In genomic region chr19:53450624-53451387, GRCm38 (mm10) we compare ENCODE assay signal across 14 mouse cellular contexts.
DNase-seq lines count a peak whose midpoint lies in the region; ATAC-seq lines count a peak whose summit lies in the region.
"Had no signal": no experiment of that assay in that cellular context is flagged by ENCODE, and none has a peak within 500 bp of the region (broad histone marks: within the 10 kb centered on the region; RNA-seq: fewer than 3 reads in every experiment).

No protein-coding gene starts in this region.

- no peak overlapping the region for H3K4me3 ChIP-seq in lung, embryonic 16.5 days (ENCODE audit: low read length)
- H3K4me3 ChIP-seq in forebrain, embryonic 15.5 days, result no peak overlapping the region
- no peak overlapping the region for H3K4me3 ChIP-seq in stomach, embryonic 15.5 days (replicated peaks)
- H3K4me3 ChIP-seq: embryonic facial prominence, embryonic 13.5 days; liver, embryonic 12.5 days; neural tube, embryonic 13.5 days had no signal

- H3K9ac ChIP-seq in lung, embryonic 16.5 days (ENCODE audit: low read length), result no peak overlapping the region
- H3K9ac ChIP-seq in forebrain, embryonic 15.5 days (replicated peaks), result no peak overlapping the region
- H3K9ac ChIP-seq in stomach, embryonic 15.5 days, result no peak overlapping the region
- H3K9ac ChIP-seq: embryonic facial prominence, embryonic 13.5 days; liver, embryonic 12.5 days; neural tube, embryonic 13.5 days had no signal

- WGBS in lung, embryonic 16.5 days, result 55% methylated on average over 15 of the region's 17 CpGs
- 64% methylated on average over 16 of the region's 17 CpGs for WGBS in forebrain, embryonic 15.5 days
- WGBS in stomach, embryonic 15.5 days, result 52% methylated on average over 17 of the region's 17 CpGs

- peaks cover 59% of the 10 kb centered on the region for H3K4me1 ChIP-seq in lung, embryonic 16.5 days (replicated peaks; ENCODE audit: control insufficient read depth, insufficient read depth, low read length)
- H3K4me1 ChIP-seq in forebrain, embryonic 15.5 days, result peaks cover 35% of the 10 kb centered on the region
- H3K4me1 ChIP-seq in stomach, embryonic 15.5 days, result peaks cover 41% of the 10 kb centered on the region; the same call in 1 of the 2 replicates

- DNase-seq in cerebellum, adult 9-11 months, result peak; percentile 37
- no peak for DNase-seq in cerebellum, adult 11-12 months
- DNase-seq in lung, postnatal 36 days, result no peak
- DNase-seq in kidney, adult 18-20 months, result no peak
- DNase-seq in layer of hippocampus, postnatal 10 days (ENCODE audit: low spot score in 2 of 2), result no peak
- DNase-seq: adrenal gland, postnatal 10 days; B cell, adult 2 months had no signal

- H3K9me3 ChIP-seq in lung, embryonic 16.5 days (ENCODE audit: control insufficient read depth, low read length), result no peaks in the 10 kb centered on the region
- no peaks in the 10 kb centered on the region for H3K9me3 ChIP-seq in forebrain, embryonic 15.5 days
- H3K9me3 ChIP-seq in stomach, embryonic 15.5 days, result no peaks in the 10 kb centered on the region
- H3K9me3 ChIP-seq: embryonic facial prominence, embryonic 13.5 days; liver, embryonic 12.5 days; neural tube, embryonic 13.5 days had no signal

- H3K27ac ChIP-seq in lung, embryonic 16.5 days (ENCODE audit: low read length), result peak overlapping the region; percentile 21; the same call in 1 of the 2 replicates
- peak overlapping the region; percentile 42; the same call in 1 of the 2 replicates for H3K27ac ChIP-seq in forebrain, embryonic 15.5 days (replicated peaks)
- H3K27ac ChIP-seq in stomach, embryonic 15.5 days, result peak overlapping the region; percentile 59; the same call in 1 of the 2 replicates
- H3K27ac ChIP-seq: embryonic facial prominence, embryonic 13.5 days; liver, embryonic 12.5 days; neural tube, embryonic 13.5 days had no signal

- H3K4me2 ChIP-seq in lung, embryonic 16.5 days (ENCODE audit: low read depth, low read length), result no peak overlapping the region
- H3K4me2 ChIP-seq in forebrain, embryonic 15.5 days (replicated peaks), result no peak overlapping the region
- H3K4me2 ChIP-seq in stomach, embryonic 15.5 days, result no peak overlapping the region
- H3K4me2 ChIP-seq: embryonic facial prominence, embryonic 13.5 days; liver, embryonic 12.5 days; midbrain, embryonic 11.5 days; neural tube, embryonic 13.5 days had no signal

- H3K27me3 ChIP-seq in lung, embryonic 16.5 days (ENCODE audit: control insufficient read depth, insufficient read depth, low read depth, low read length), result no peaks in the 10 kb centered on the region
- no peaks in the 10 kb centered on the region for H3K27me3 ChIP-seq in forebrain, embryonic 15.5 days
- no peaks in the 10 kb centered on the region for H3K27me3 ChIP-seq in stomach, embryonic 15.5 days (replicated peaks)
- H3K27me3 ChIP-seq: embryonic facial prominence, embryonic 13.5 days had no signal

- peak; percentile 24; the same call in 1 of the 2 replicates for ATAC-seq in lung, embryonic 16.5 days (ENCODE audit: low read depth)
- no peak; the same call in 1 of the 2 replicates for ATAC-seq in forebrain, embryonic 15.5 days (replicated peaks)
- ATAC-seq in stomach, embryonic 15.5 days (ENCODE audit: insufficient read depth, low FRiP score, low read depth), result no peak
- ATAC-seq: liver, embryonic 12.5 days had no signal

- H3K36me3 ChIP-seq in lung, embryonic 16.5 days (ENCODE audit: control insufficient read depth, insufficient read depth, low read length), result no peaks in the 10 kb centered on the region
- H3K36me3 ChIP-seq in forebrain, embryonic 15.5 days, result no peaks in the 10 kb centered on the region
- no peaks in the 10 kb centered on the region for H3K36me3 ChIP-seq in stomach, embryonic 15.5 days
- H3K36me3 ChIP-seq: embryonic facial prominence, embryonic 13.5 days; liver, embryonic 12.5 days; neural tube, embryonic 13.5 days had no signal
